Comparison of ENCODE assay signal across 12 mouse cellular contexts in genomic region chr14:50997999-50998666, GRCm38 (mm10). TPM values are rescaled to one million over a fixed set of nuclear protein-coding genes. Genes with fewer than 3 reads are reported as not detected.
A peak's percentile ranks its signal among the peaks of the same experiment; 100 is the strongest.
DNase-seq lines count a peak whose midpoint lies in the region; ATAC-seq and TF ChIP-seq lines count a peak whose summit lies in the region.
"Had no signal": no experiment of that assay in that cellular context is flagged by ENCODE, and none has a peak within 500 bp of the region (broad histone marks: within the 10 kb centered on the region; RNA-seq: fewer than 3 reads in every experiment).

No protein-coding gene starts in this region.

- DNase-seq in kidney, adult 2 months: peak; percentile 86
- DNase-seq in lung, postnatal 25 days (ENCODE audit: low spot score): peak; percentile 51
- DNase-seq in Muller cell, postnatal 12 days (ENCODE audit: inconsistent ontology term): no peak
- DNase-seq in left cerebral cortex, postnatal 14 days (ENCODE audit: low spot score in 2 of 2): no peak
- no peak for DNase-seq in ovary, postnatal 10 days (ENCODE audit: low spot score)
- DNase-seq: cerebellum, adult 9-11 months; thymus, postnatal 4 days had no signal

- H3K4me2 ChIP-seq in kidney, embryonic 16.5 days (replicated peaks; ENCODE audit: low read depth, low read length): no peak overlapping the region
- H3K4me2 ChIP-seq: midbrain, embryonic 12.5 days; neural tube, embryonic 15.5 days had no signal

- H3K9ac ChIP-seq in kidney, embryonic 16.5 days (replicated peaks; ENCODE audit: low read length): no peak overlapping the region
- H3K9ac ChIP-seq: midbrain, embryonic 12.5 days; neural tube, embryonic 15.5 days had no signal

- H3K9me3 ChIP-seq in kidney, embryonic 16.5 days (ENCODE audit: low read length): no peaks in the 10 kb centered on the region
- H3K9me3 ChIP-seq: midbrain, embryonic 12.5 days; neural tube, embryonic 15.5 days had no signal

- 60% methylated on average over 2 of the region's 2 CpGs for WGBS in kidney, adult 2 months
- WGBS in kidney, embryonic 16.5 days: 83% methylated on average over 2 of the region's 2 CpGs

- H3K36me3 ChIP-seq in kidney, adult 2 months (ENCODE audit: control insufficient read depth, insufficient read depth, low read length): no peaks in the 10 kb centered on the region
- H3K36me3 ChIP-seq in kidney, embryonic 16.5 days (ENCODE audit: insufficient read depth, low read length): no peaks in the 10 kb centered on the region
- H3K36me3 ChIP-seq: midbrain, embryonic 12.5 days; neural tube, embryonic 15.5 days had no signal

- H3K4me1 ChIP-seq in kidney, adult 2 months (ENCODE audit: control insufficient read depth, insufficient read depth, low read length): peaks cover 16% of the 10 kb centered on the region
- H3K4me1 ChIP-seq in kidney, embryonic 16.5 days (ENCODE audit: insufficient read depth, low read length): peaks cover 10% of the 10 kb centered on the region; the same call in 1 of the 2 replicates
- H3K4me1 ChIP-seq: midbrain, embryonic 12.5 days; neural tube, embryonic 15.5 days had no signal

- TF ChIP-seq CTCF in kidney, adult 2 months (conservative IDR thresholded peaks at IDR 0.05; ENCODE audit: insufficient read depth, insufficient read length, low read depth, low read length): no peak

- TF ChIP-seq POLR2A in kidney, adult 2 months (IDR thresholded peaks at IDR 0.05; ENCODE audit: low read depth, low read length): no peak

- ATAC-seq in kidney, embryonic 16.5 days (ENCODE audit: low FRiP score, low TSS enrichment): no peak
- peak; percentile 84 for ATAC-seq in CD4-positive, CD25-positive, alpha-beta regulatory T cell, adult 4 months
- peak; percentile 76 for ATAC-seq in granulocyte monocyte progenitor cell, adult 5-6 weeks (replicated peaks; ENCODE audit: poor library complexity, severe bottlenecking)

- H3K27ac ChIP-seq in kidney, adult 2 months (ENCODE audit: insufficient read depth, low read depth, low read length): peak overlapping the region; percentile 31; the same call in 1 of the 2 replicates
- no peak overlapping the region for H3K27ac ChIP-seq in kidney, embryonic 16.5 days (ENCODE audit: low read length)
- H3K27ac ChIP-seq: midbrain, embryonic 12.5 days; neural tube, embryonic 15.5 days had no signal

- H3K4me3 ChIP-seq in kidney, adult 2 months (ENCODE audit: insufficient read depth, low read depth, low read length): no peak overlapping the region
- H3K4me3 ChIP-seq in kidney, embryonic 16.5 days (ENCODE audit: low read length): no peak overlapping the region
- H3K4me3 ChIP-seq: midbrain, embryonic 12.5 days; neural tube, embryonic 15.5 days had no signal

- H3K27me3 ChIP-seq in kidney, adult 2 months (replicated peaks; ENCODE audit: control insufficient read depth, insufficient read depth, low read length): no peaks in the 10 kb centered on the region
- H3K27me3 ChIP-seq in kidney, embryonic 16.5 days (ENCODE audit: insufficient read depth, low read length): no peaks in the 10 kb centered on the region
- H3K27me3 ChIP-seq: midbrain, embryonic 12.5 days; neural tube, embryonic 15.5 days had no signal

- intact Hi-C loops in left cerebral cortex, postnatal 14 days (cut with DNase I): no loop called here

RNA-seq across cellular contexts. Expression of gene Rnase10, which starts 9.4 kb away (rescaled TPM):
- polyA plus RNA-seq in kidney, adult 2 months (2012; rRNA removed): not detected in 2 replicates
- not detected in 2 replicates for polyA plus RNA-seq in kidney, embryonic 16.5 days (2015; fragmentation: Nextera tagmentation; extraction: Ambion mirVana)
- polyA plus RNA-seq in CD4-positive, CD25-positive, alpha-beta regulatory T cell, adult 4 months (2017; shearing (Covaris generic)): not detected
- not detected in 2 replicates for total RNA-seq in granulocyte monocyte progenitor cell, adult 5-6 weeks (2014; fragmentation: Nextera tagmentation)
- 2.5 and 3.2 TPM in 2 replicates for total RNA-seq in granulocyte monocyte progenitor cell, adult 5-6 weeks (2017)
- total RNA-seq in left cerebral cortex, postnatal 14 days (2021): under 1 TPM in 1 of 2 experiments, not detected in 1; 0.30 TPM
- polyA plus RNA-seq: midbrain, embryonic 12.5 days; neural tube, embryonic 15.5 days had no signal

RNA-seq across cellular contexts. Expression of gene Pnp2, which starts 42.3 kb away (rescaled TPM):
- polyA plus RNA-seq in kidney, adult 2 months (2012; rRNA removed): 0.54 and 0.56 TPM in 2 replicates
- 0.66 TPM in 1 of 2 replicates, not detected in the other for polyA plus RNA-seq in kidney, embryonic 16.5 days (2015; fragmentation: Nextera tagmentation; extraction: Ambion mirVana)
- polyA plus RNA-seq in CD4-positive, CD25-positive, alpha-beta regulatory T cell, adult 4 months (2017; shearing (Covaris generic)): 1 to 10 TPM; 1.1 to 1.2 TPM
- total RNA-seq in granulocyte monocyte progenitor cell, adult 5-6 weeks (2014; fragmentation: Nextera tagmentation): 5.4 and 16.2 TPM in 2 replicates
- total RNA-seq in granulocyte monocyte progenitor cell, adult 5-6 weeks (2017): 4.3 and 5.3 TPM in 2 replicates
- 1 to 10 TPM in 1 of 2 experiments, under 1 TPM in 1; 0.68 to 1.5 TPM for total RNA-seq in left cerebral cortex, postnatal 14 days (2021)

RNA-seq across cellular contexts. Expression of gene Rnase9, which starts 43.5 kb away (rescaled TPM):
- polyA plus RNA-seq in kidney, adult 2 months (2012; rRNA removed): not detected in 2 replicates
- polyA plus RNA-seq in kidney, embryonic 16.5 days (2015; fragmentation: Nextera tagmentation; extraction: Ambion mirVana): 0.14 and 0.30 TPM in 2 replicates
- not detected for polyA plus RNA-seq in CD4-positive, CD25-positive, alpha-beta regulatory T cell, adult 4 months (2017; shearing (Covaris generic))
- total RNA-seq in granulocyte monocyte progenitor cell, adult 5-6 weeks (2014; fragmentation: Nextera tagmentation): not detected in 2 replicates
- not detected in 2 replicates for total RNA-seq in granulocyte monocyte progenitor cell, adult 5-6 weeks (2017)
- total RNA-seq in left cerebral cortex, postnatal 14 days (2021): not detected
- polyA plus RNA-seq: midbrain, embryonic 12.5 days; neural tube, embryonic 15.5 days had no signal

RNA-seq across cellular contexts. Expression of gene Rnase11, which starts 51.8 kb away (rescaled TPM):
- polyA plus RNA-seq in kidney, adult 2 months (2012; rRNA removed): not detected in 2 replicates
- 0.44 TPM in 1 of 2 replicates, not detected in the other for polyA plus RNA-seq in kidney, embryonic 16.5 days (2015; fragmentation: Nextera tagmentation; extraction: Ambion mirVana)
- polyA plus RNA-seq in CD4-positive, CD25-positive, alpha-beta regulatory T cell, adult 4 months (2017; shearing (Covaris generic)): not detected
- not detected in 2 replicates for total RNA-seq in granulocyte monocyte progenitor cell, adult 5-6 weeks (2014; fragmentation: Nextera tagmentation)
- not detected in 2 replicates for total RNA-seq in granulocyte monocyte progenitor cell, adult 5-6 weeks (2017)
- not detected for total RNA-seq in left cerebral cortex, postnatal 14 days (2021)
- polyA plus RNA-seq: midbrain, embryonic 12.5 days; neural tube, embryonic 15.5 days had no signal

RNA-seq across cellular contexts. Expression of gene Gm49342, which starts 53.8 kb away (rescaled TPM):
- 42.3 and 52.8 TPM in 2 replicates for polyA plus RNA-seq in kidney, adult 2 months (2012; rRNA removed)
- not detected in 2 replicates for polyA plus RNA-seq in kidney, embryonic 16.5 days (2015; fragmentation: Nextera tagmentation; extraction: Ambion mirVana)
- polyA plus RNA-seq in CD4-positive, CD25-positive, alpha-beta regulatory T cell, adult 4 months (2017; shearing (Covaris generic)): 1 to 10 TPM; 3.4 to 9.3 TPM
- not detected in 2 replicates for total RNA-seq in granulocyte monocyte progenitor cell, adult 5-6 weeks (2014; fragmentation: Nextera tagmentation)
- total RNA-seq in granulocyte monocyte progenitor cell, adult 5-6 weeks (2017): 68.4 TPM in 1 of 2 replicates, not detected in the other
- total RNA-seq in left cerebral cortex, postnatal 14 days (2021): 10 to 100 TPM in 1 of 2 experiments, 1 to 10 TPM in 1; 9.2 to 14.4 TPM
- polyA plus RNA-seq: midbrain, embryonic 12.5 days; neural tube, embryonic 15.5 days had no signal

Comparison
In these comparisons a context has a peak if more than half of its experiments do, and no peak if none do; other contexts are left out.
1. DNase-seq: peak in kidney, adult 2 months (single experiment) and lung, postnatal 25 days (single experiment); none in Muller cell, postnatal 12 days (single experiment), left cerebral cortex, postnatal 14 days (0 of 2) and ovary, postnatal 10 days (single experiment).